Mouse (Mus musculus) E14TG2a.4 (cell line): Measurements from ENCODE around the gene Oip5.

Source experiments
- CTCF ChIP-seq: conservative IDR thresholded peaks from 2 replicates; pipeline ENCODE4 v1.5.1; 2014; ENCODE audit warnings: low read length
- NANOG ChIP-seq: IDR thresholded peaks from 2 replicates; pipeline ENCODE4 v1.6.1; 2014; ENCODE audit warnings: borderline replicate concordance, low read length, mixed read lengths
- POU5F1 ChIP-seq: IDR thresholded peaks from 2 replicates; pipeline ENCODE4 v1.6.1; 2014; ENCODE audit warnings: low read length, borderline replicate concordance

DNA sequence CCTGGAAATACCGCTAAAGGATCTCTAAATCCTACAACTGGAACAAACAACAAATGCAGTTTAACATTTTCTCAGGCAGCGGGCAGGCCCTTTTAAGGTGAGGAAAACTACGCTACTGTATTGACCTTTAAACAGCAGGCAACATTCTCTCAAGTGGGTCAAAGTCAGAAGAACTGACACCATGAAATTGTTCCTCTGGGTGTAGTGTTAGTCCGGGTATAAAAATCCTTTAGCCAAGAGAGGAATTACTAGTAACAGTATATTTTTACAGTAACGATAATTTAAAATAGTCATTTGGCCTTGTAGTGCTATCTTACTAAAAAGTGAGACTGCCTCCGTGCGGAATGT lies 24.5 kb downstream of the Oip5 start:
- TF ChIP-seq CTCF (no peak), NANOG (no peak), POU5F1 (no peak)
